8 mouse cellular contexts compared by ENCODE assay signal in the genomic region with DNA sequence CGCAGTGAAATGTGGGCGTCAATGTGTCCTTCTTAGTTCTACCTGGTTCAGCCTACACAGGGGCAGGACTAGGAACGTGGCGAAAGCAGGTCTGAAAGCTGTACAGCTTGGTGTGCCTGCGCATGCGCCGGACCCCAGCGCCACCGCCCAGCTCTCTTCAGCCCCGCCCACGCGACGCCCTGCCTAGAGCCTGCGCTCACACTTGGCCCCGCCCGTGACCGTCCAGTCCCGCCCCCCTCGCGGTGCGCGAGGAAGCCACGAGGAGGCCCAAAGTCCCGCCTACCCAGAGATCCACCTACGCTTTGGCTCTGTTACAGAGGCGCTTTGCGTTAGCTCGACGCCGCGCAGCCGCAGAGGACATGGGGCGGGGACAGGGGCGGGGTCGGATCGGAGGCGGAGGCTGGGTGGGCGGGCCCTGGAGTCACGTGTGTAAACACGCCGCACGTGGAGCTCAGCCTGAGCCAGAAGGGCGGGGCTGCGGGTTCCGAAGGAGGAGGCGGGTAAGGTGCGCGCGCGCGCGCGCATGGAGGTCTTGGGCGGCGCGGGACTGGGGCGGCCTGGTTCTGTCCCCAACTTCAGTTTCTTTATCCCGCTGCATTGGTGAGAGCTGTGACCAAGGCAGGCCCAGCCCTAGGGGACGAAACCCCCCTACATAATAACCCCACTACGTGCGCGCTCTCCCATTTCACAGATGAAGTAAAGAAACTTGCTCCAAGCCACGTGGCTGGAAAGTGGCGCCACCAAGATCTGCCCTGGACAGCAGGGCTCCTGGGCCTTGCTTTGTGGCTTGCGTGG. TPM values are rescaled to one million over a fixed set of nuclear protein-coding genes. Genes with fewer than 3 reads are reported as not detected.
DNase-seq lines count a peak whose midpoint lies in the region; ATAC-seq and TF ChIP-seq lines count a peak whose summit lies in the region.

No protein-coding gene starts in this region.

- peak overlapping the region; percentile 63 for H3K9ac ChIP-seq in forebrain, embryonic 16.5 days (replicated peaks; ENCODE audit: low read depth, low read length)
- peak overlapping the region; percentile 49 for H3K9ac ChIP-seq in lung, embryonic 14.5 days

- H3K27ac ChIP-seq in forebrain, embryonic 16.5 days (ENCODE audit: low read length), result no peak overlapping the region; the same call in 1 of the 2 replicates
- peak overlapping the region; percentile 86 for H3K27ac ChIP-seq in layer of hippocampus, adult 2 months
- H3K27ac ChIP-seq in lung, embryonic 14.5 days (ENCODE audit: low read depth), result peak overlapping the region; percentile 43; the same call in 1 of the 2 replicates
- H3K27ac ChIP-seq in olfactory bulb, adult 2 months (ENCODE audit: insufficient read depth, low read depth, low read length), result no peak overlapping the region; the same call in 1 of the 2 replicates
- H3K27ac ChIP-seq in thymus, adult 2 months (ENCODE audit: control insufficient read depth, insufficient read depth, low read length), result no peak overlapping the region

- H3K9me3 ChIP-seq in G1E (replicated peaks), result no peaks in the 10 kb centered on the region
- no peaks in the 10 kb centered on the region for H3K9me3 ChIP-seq in forebrain, embryonic 16.5 days (ENCODE audit: control insufficient read depth, low read length)
- no peaks in the 10 kb centered on the region for H3K9me3 ChIP-seq in lung, embryonic 14.5 days (ENCODE audit: low read depth, low read length)

- ATAC-seq in G1E (ENCODE audit: extremely low read depth, insufficient number of reproducible peaks, low FRiP score, poor library complexity, severe bottlenecking), result peak; percentile 87
- ATAC-seq in forebrain, embryonic 16.5 days, result peak; percentile 94
- ATAC-seq in lung, embryonic 14.5 days (ENCODE audit: insufficient read depth), result peak; percentile 94

- DNase-seq in G1E (ENCODE audit: low spot score), result peak; percentile 90
- DNase-seq in cerebellum, adult 18-20 months, result peak; percentile 99
- peak; percentile 98 for DNase-seq in heart, postnatal 36 days
- peak; percentile 99 for DNase-seq in layer of hippocampus, adult 2 months (ENCODE audit: low spot score in 2 of 2)
- DNase-seq in lung, embryonic 14.5 days, result peak; percentile 100
- peak; percentile 100 for DNase-seq in thymus, adult 2 months

- peak overlapping the region; percentile 71 for H3K4me2 ChIP-seq in forebrain, embryonic 16.5 days (ENCODE audit: low read length)
- peak overlapping the region; percentile 92 for H3K4me2 ChIP-seq in lung, embryonic 14.5 days

- TF ChIP-seq CTCF in G1E (IDR thresholded peaks at IDR 0.05; ENCODE audit: low read depth, low read length), result no peak
- TF ChIP-seq CTCF in layer of hippocampus, adult 2 months (conservative IDR thresholded peaks at IDR 0.05), result peak; percentile 12; the same call in 1 of the 2 replicates
- 0 out of 2 replicates have a peak, but pooled peaks have one; percentile 6 for TF ChIP-seq CTCF in lung, embryonic 14.5 days (IDR thresholded peaks at IDR 0.05; ENCODE audit: low read depth)
- TF ChIP-seq CTCF in olfactory bulb, adult 2 months (IDR thresholded peaks at IDR 0.05; ENCODE audit: insufficient read depth, low read depth, low read length), result no peak
- peak; percentile 53 for TF ChIP-seq CTCF in thymus, adult 2 months (IDR thresholded peaks at IDR 0.05; ENCODE audit: borderline replicate concordance, control insufficient read depth, extremely low read depth, insufficient read depth, low read length, poor library complexity)

- under 1% methylated on average over 65 of the region's 65 CpGs for WGBS in forebrain, embryonic 16.5 days
- WGBS in lung, embryonic 14.5 days, result under 1% methylated on average over 65 of the region's 65 CpGs
- under 1% methylated on average over 58 of the region's 65 CpGs for WGBS in olfactory bulb, adult 2 months
- WGBS in thymus, adult 2 months, result under 1% methylated on average over 65 of the region's 65 CpGs

- H3K36me3 ChIP-seq in G1E (replicated peaks), result no peaks in the 10 kb centered on the region
- no peaks in the 10 kb centered on the region for H3K36me3 ChIP-seq in forebrain, embryonic 16.5 days (ENCODE audit: control insufficient read depth, insufficient read depth)
- H3K36me3 ChIP-seq in lung, embryonic 14.5 days (ENCODE audit: insufficient read depth), result no peaks in the 10 kb centered on the region
- H3K36me3 ChIP-seq in thymus, adult 2 months (ENCODE audit: control insufficient read depth, insufficient read depth, low read length), result no peaks in the 10 kb centered on the region

- peaks cover 42% of the 10 kb centered on the region for H3K4me1 ChIP-seq in G1E (ENCODE audit: insufficient read depth, low read depth, low read length)
- H3K4me1 ChIP-seq in forebrain, embryonic 16.5 days (replicated peaks; ENCODE audit: control insufficient read depth, insufficient read depth, low read length), result peaks cover 15% of the 10 kb centered on the region
- peaks cover 6% of the 10 kb centered on the region for H3K4me1 ChIP-seq in lung, embryonic 14.5 days (ENCODE audit: insufficient read depth)
- peaks cover 10% of the 10 kb centered on the region for H3K4me1 ChIP-seq in olfactory bulb, adult 2 months (ENCODE audit: control insufficient read depth, insufficient read depth, low read length)
- peaks cover 27% of the 10 kb centered on the region for H3K4me1 ChIP-seq in thymus, adult 2 months (replicated peaks; ENCODE audit: control insufficient read depth, insufficient read depth, low read length)

- intact Hi-C loops in heart, postnatal 36 days (cut with DNase I), result loop anchor here (1.0 to 2.0 kb wide), 2 partner anchors 22 to 64 kb away; a partner anchor contains a TSS

- H3K4me3 ChIP-seq in G1E (ENCODE audit: low read depth, low read length), result peak overlapping the region; percentile 72
- H3K4me3 ChIP-seq in forebrain, embryonic 16.5 days (replicated peaks; ENCODE audit: low read length), result peak overlapping the region; percentile 49
- peak overlapping the region; percentile 53 for H3K4me3 ChIP-seq in layer of hippocampus, adult 2 months
- H3K4me3 ChIP-seq in lung, embryonic 14.5 days (ENCODE audit: low read depth, low read length), result peak overlapping the region; percentile 45
- peak overlapping the region; percentile 56 for H3K4me3 ChIP-seq in olfactory bulb, adult 2 months (ENCODE audit: insufficient read depth, low read depth, low read length)
- peak overlapping the region; percentile 33 for H3K4me3 ChIP-seq in thymus, adult 2 months (ENCODE audit: control insufficient read depth, insufficient read depth, low read length)

- TF ChIP-seq POLR2A in olfactory bulb, adult 2 months (IDR thresholded peaks at IDR 0.05; ENCODE audit: insufficient read depth, low read depth, low read length), result peak; percentile 51
- TF ChIP-seq POLR2A in thymus, adult 2 months (IDR thresholded peaks at IDR 0.05; ENCODE audit: control insufficient read depth, extremely low read depth, insufficient read depth, low read length, poor library complexity), result no peak

- 0 out of 2 replicates have a peak, but pooled peaks cover 4% of the 10 kb centered on the region for H3K27me3 ChIP-seq in G1E (ENCODE audit: insufficient read depth, low read length)
- 0 out of 2 replicates have a peak, but pooled peaks cover 2% of the 10 kb centered on the region for H3K27me3 ChIP-seq in forebrain, embryonic 16.5 days (replicated peaks; ENCODE audit: control insufficient read depth, insufficient read depth, low read length)
- H3K27me3 ChIP-seq in lung, embryonic 14.5 days (ENCODE audit: insufficient read depth, low read length), result no peaks in the 10 kb centered on the region
- no peaks in the 10 kb centered on the region for H3K27me3 ChIP-seq in thymus, adult 2 months (ENCODE audit: control insufficient read depth, insufficient read depth, low read length)

RNA-seq across cellular contexts. Expression of a gene that starts 22.4 kb away (rescaled TPM):
- total RNA-seq in G1E (2014; fragmentation: Nextera tagmentation) (24.9 and 26.6 TPM in 2 replicates), G1E (2017) (50.9 and 53.0 TPM in 2 replicates)
- polyA plus RNA-seq in G1E (2012), result 15.9 and 28.4 TPM in 2 replicates
- polyA plus RNA-seq in forebrain, embryonic 16.5 days (2015; fragmentation: Nextera tagmentation; extraction: Ambion mirVana), result 14.3 and 14.5 TPM in 2 replicates
- total RNA-seq in heart, postnatal 36 days (2021), result 1 to 10 TPM in 1 of 2 experiments, under 1 TPM in 1; 0.70 to 1.5 TPM
- 10 to 100 TPM; 13.5 to 13.7 TPM for total RNA-seq in layer of hippocampus, adult 2 months (2021)
- polyA plus RNA-seq in lung, embryonic 14.5 days (2014; fragmentation: Nextera tagmentation; extraction: Ambion mirVana), result 76.4 and 79.8 TPM in 2 replicates
- polyA plus RNA-seq in olfactory bulb, adult 2 months (2012; ENCODE audit: insufficient read depth, insufficient read length, low replicate concordance, missing spikeins), result not detected in 2 replicates
- 27.1 and 57.3 TPM in 2 replicates for polyA plus RNA-seq in thymus, adult 2 months (2012; rRNA removed)

Comparison
In these comparisons a context has a peak if more than half of its experiments do, and no peak if none do; other contexts are left out.
1. CTCF ChIP-seq: peak in layer of hippocampus, adult 2 months (single experiment), lung, embryonic 14.5 days (single experiment) and thymus, adult 2 months (single experiment); none in G1E (single experiment) and olfactory bulb, adult 2 months (single experiment).
2. H3K27ac ChIP-seq: peak in layer of hippocampus, adult 2 months (single experiment) and lung, embryonic 14.5 days (single experiment); none in forebrain, embryonic 16.5 days (single experiment), olfactory bulb, adult 2 months (single experiment) and thymus, adult 2 months (single experiment).
3. RNA of a gene that starts 22.4 kb away (polyA plus RNA-seq): 76.4 to 79.8 TPM in lung, embryonic 14.5 days, 27.1 to 57.3 TPM in thymus, adult 2 months, 15.9 to 28.4 TPM in G1E and 14.3 to 14.5 TPM in forebrain, embryonic 16.5 days; not detected in olfactory bulb, adult 2 months; every median in the first group is over 10 times any median in the second.
4. Peak in every context shown above with its lines, with median percentiles within 50 percentile points of each other: ATAC-seq, DNase-seq and H3K4me3 ChIP-seq.